Mouse (Mus musculus): Measurements from ENCODE around the gene Hmgb3. TPM values are rescaled to one million over a fixed set of nuclear protein-coding genes. Genes with fewer than 3 reads are reported as not detected.

Gene Hmgb3
- polyA plus RNA-seq, 1 experiment = 29.4 TPM

DNA sequence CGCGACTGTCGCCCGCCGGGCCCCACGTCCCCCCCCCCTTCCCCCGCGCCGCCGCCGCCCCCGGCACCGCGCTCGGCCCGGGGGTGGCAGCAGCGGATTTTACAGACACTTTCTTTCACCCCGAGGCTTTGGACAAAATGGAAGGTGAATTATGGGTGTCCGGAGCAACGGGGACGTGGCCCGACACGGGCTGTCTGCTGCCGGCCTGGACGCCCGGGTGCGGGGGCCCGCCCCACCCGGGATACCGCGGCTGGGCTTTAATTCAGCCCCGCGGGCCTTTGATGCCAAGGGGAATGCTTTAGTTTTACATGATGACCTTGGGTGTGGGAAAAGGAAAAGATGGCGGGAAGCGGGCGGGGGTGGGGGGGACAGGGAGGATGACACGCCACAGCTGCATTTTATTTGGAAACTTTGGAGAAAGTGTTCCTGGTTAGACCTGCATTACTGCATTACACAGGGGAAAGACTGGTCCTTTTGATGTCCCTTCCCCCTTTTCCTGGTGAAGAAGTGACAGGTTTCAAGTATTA lies 1.3 kb downstream of the Hmgb3 start:
- Histone ChIP-seq H3K4me3 (replicated peaks; ENCODE audit: insufficient read depth, low read depth, low read length) (peak overlapping the region; percentile 54), H3K27me3 (ENCODE audit: control insufficient read depth, insufficient read depth, low read length) (no peaks in the 10 kb centered on the region), H3K4me1 (ENCODE audit: control insufficient read depth, insufficient read depth, low read length) (no peaks in the 10 kb centered on the region), H3K27ac (ENCODE audit: insufficient read depth, low read length) (no peak overlapping the region)
- 17% methylated on average over 18 of the region's 37 CpGs for whole genome bisulfite sequencing
- TF ChIP-seq CTCF (IDR thresholded peaks at IDR 0.05; ENCODE audit: borderline replicate concordance, insufficient read depth, low read depth, low read length) (no peak), POLR2A (IDR thresholded peaks at IDR 0.05; ENCODE audit: borderline replicate concordance, insufficient read depth, low read length) (no peak)
- peak in 1 of 2 experiments; percentile 9 for DNase-seq

DNA sequence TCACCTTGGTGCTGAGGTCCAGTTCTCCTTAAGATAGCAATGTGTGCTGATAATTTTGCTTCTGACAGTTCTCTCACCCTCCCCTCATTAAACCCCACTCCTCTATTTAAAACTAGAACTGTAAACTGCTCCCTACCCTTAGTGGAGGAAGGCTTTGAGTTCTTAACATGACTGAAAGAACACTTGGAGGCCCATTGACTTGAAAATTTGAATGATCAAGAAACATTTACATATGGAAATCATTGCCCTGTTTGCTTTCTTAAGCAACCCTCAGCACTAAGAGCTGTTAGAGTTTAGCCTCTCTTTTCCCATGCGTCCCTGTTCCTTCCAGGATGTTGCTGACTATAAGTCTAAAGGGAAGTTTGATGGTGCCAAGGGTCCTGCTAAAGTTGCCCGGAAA lies 3.6 kb downstream of the Hmgb3 start:
- Histone ChIP-seq H3K27me3 (ENCODE audit: control insufficient read depth, insufficient read depth, low read length) (no peaks in the 10 kb centered on the region), H3K27ac (ENCODE audit: insufficient read depth, low read length) (no peak overlapping the region), H3K4me3 (replicated peaks; ENCODE audit: insufficient read depth, low read depth, low read length) (no peak overlapping the region), H3K4me1 (ENCODE audit: control insufficient read depth, insufficient read depth, low read length) (no peaks in the 10 kb centered on the region)
- WGBS = 96% methylated on average over 2 of the region's 2 CpGs
- no peak for DNase-seq
- no peak for TF ChIP-seq POLR2A (IDR thresholded peaks at IDR 0.05; ENCODE audit: borderline replicate concordance, insufficient read depth, low read length)
- TF ChIP-seq CTCF (IDR thresholded peaks at IDR 0.05; ENCODE audit: borderline replicate concordance, insufficient read depth, low read depth, low read length) = no peak

DNA sequence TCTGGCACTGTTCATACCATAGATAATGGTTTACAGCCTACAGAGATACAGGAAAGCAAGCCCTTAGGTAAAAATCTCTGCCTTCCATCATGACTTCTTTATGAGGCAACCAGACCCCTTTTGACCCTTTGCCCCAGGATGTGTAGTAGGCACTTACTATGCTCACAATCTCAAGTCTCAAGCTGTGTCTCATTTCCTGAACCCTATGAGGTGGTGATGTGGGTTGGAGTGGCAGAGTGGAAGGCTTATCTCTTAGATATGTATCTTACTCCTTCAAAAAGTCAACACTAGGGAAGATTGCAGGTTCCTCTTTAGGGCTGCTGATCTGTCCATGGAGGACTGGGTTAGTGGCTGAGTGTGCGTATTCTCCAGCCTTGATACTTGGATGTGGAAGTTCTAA lies 5.1 kb downstream of the Hmgb3 start:
- Histone ChIP-seq H3K27ac (ENCODE audit: insufficient read depth, low read length) (no peak overlapping the region), H3K27me3 (ENCODE audit: control insufficient read depth, insufficient read depth, low read length) (no peaks in the 10 kb centered on the region), H3K4me1 (ENCODE audit: control insufficient read depth, insufficient read depth, low read length) (no peaks in the 10 kb centered on the region), H3K4me3 (replicated peaks; ENCODE audit: insufficient read depth, low read depth, low read length) (no peak overlapping the region)
- WGBS = 100% methylated on average over 1 of the region's 1 CpGs
- DNase-seq = no peak
- TF ChIP-seq POLR2A (IDR thresholded peaks at IDR 0.05; ENCODE audit: borderline replicate concordance, insufficient read depth, low read length) = no peak
- no peak for TF ChIP-seq CTCF (IDR thresholded peaks at IDR 0.05; ENCODE audit: borderline replicate concordance, insufficient read depth, low read depth, low read length)

DNA sequence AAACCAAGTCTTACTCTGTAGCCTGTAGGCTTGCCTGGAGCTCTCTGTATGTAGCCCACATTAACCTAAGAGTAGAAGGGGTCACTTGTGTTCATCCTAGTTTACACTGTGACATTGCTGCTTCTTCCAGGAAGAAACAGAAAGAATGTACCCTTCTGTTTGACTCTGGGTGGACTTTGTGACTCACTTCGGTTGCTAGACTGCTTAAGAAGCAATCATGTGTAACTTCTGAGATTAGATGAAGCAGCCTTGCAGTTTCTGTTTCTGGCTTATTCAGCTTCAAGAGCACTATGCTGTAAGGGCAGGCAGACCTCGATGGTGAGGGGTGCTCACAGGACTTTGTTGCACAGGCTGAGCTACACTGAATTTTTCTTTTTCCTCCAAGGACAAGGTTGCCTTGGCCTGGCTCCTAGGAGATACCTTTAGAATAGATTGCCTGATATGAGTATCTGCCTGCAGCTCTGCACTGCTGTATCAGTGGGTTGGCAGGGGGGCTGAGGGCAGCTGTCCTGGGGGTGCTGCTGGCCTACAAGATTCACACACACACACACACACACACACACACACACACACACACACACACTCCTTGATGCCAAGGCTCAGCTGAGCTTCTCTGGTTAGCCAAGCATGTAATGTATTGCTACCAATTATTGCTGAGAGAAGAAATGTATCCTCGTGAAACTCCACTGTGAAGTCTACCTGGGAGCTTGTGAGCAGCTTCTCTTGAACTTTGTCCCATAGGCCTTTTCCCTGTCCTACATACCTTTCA lies 17.6 kb downstream of the Hmgb3 start:
- TF ChIP-seq CTCF (IDR thresholded peaks at IDR 0.05; ENCODE audit: borderline replicate concordance, insufficient read depth, low read depth, low read length) (no peak), POLR2A (IDR thresholded peaks at IDR 0.05; ENCODE audit: borderline replicate concordance, insufficient read depth, low read length) (no peak)
- DNase-seq = no peak
- no peak overlapping the region for H3K4me3 ChIP-seq (replicated peaks; ENCODE audit: insufficient read depth, low read depth, low read length)
- 55% methylated on average over 3 of the region's 3 CpGs for WGBS
- H3K4me1 ChIP-seq (ENCODE audit: control insufficient read depth, insufficient read depth, low read length) = no peaks in the 10 kb centered on the region
- no peak overlapping the region for H3K27ac ChIP-seq (ENCODE audit: insufficient read depth, low read length)
- H3K27me3 ChIP-seq (ENCODE audit: control insufficient read depth, insufficient read depth, low read length) = no peaks in the 10 kb centered on the region

DNA sequence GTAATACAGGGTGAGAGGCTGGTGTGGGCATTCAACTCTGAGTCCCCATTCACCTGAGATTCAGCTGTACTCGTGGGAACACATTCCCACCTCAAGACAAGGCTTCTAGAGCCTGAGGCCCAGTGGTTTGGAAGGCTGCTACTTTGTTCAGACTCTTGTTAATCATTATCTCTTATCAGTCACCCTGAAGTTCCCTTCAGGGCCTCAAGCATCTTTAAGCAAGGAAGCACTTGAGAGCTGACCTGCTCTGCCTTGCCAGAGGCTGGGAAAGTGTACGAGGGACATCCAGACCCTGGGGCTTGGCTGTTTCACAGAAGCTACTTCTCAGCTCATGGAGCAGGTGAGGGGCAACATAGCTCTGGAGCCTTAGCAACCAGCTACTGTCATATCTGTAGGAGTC lies 19.8 kb downstream of the Hmgb3 start:
- 64% methylated on average over 2 of the region's 2 CpGs for WGBS
- H3K27ac ChIP-seq (ENCODE audit: insufficient read depth, low read length) = no peak overlapping the region
- no peak overlapping the region for H3K4me3 ChIP-seq (replicated peaks; ENCODE audit: insufficient read depth, low read depth, low read length)
- H3K27me3 ChIP-seq (ENCODE audit: control insufficient read depth, insufficient read depth, low read length) = no peaks in the 10 kb centered on the region
- no peaks in the 10 kb centered on the region for H3K4me1 ChIP-seq (ENCODE audit: control insufficient read depth, insufficient read depth, low read length)
- TF ChIP-seq CTCF (IDR thresholded peaks at IDR 0.05; ENCODE audit: borderline replicate concordance, insufficient read depth, low read depth, low read length) (no peak), POLR2A (IDR thresholded peaks at IDR 0.05; ENCODE audit: borderline replicate concordance, insufficient read depth, low read length) (no peak)
- no peak for DNase-seq

DNA sequence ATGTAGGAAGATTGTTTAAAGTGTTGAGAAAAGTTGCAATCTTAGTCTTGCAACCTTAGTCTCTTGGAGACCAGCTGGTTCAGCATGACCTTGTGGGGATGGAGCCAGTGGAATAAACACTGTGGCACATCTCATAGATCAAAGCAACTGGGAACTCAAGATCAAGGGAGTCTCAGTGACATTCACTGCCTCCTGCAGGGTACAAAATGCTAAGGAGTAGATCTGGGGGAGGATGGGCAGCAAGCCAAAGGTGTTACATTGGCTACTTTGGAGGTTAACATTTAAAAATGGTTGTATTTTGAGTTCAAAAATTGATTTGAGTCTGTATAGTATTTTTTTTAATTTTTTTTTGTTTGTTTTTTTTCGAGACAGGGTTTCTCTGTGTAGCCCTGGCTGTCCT lies 33.5 kb downstream of the Hmgb3 start:
- no peak for TF ChIP-seq POLR2A (IDR thresholded peaks at IDR 0.05; ENCODE audit: borderline replicate concordance, insufficient read depth, low read length)
- TF ChIP-seq CTCF (IDR thresholded peaks at IDR 0.05; ENCODE audit: borderline replicate concordance, insufficient read depth, low read depth, low read length) = no peak
- WGBS = 80% methylated on average over 1 of the region's 1 CpGs
- Histone ChIP-seq H3K4me3 (replicated peaks; ENCODE audit: insufficient read depth, low read depth, low read length) (no peak overlapping the region), H3K27me3 (ENCODE audit: control insufficient read depth, insufficient read depth, low read length) (no peaks in the 10 kb centered on the region), H3K4me1 (ENCODE audit: control insufficient read depth, insufficient read depth, low read length) (no peaks in the 10 kb centered on the region), H3K27ac (ENCODE audit: insufficient read depth, low read length) (no peak overlapping the region)
- DNase-seq = no peak

DNA sequence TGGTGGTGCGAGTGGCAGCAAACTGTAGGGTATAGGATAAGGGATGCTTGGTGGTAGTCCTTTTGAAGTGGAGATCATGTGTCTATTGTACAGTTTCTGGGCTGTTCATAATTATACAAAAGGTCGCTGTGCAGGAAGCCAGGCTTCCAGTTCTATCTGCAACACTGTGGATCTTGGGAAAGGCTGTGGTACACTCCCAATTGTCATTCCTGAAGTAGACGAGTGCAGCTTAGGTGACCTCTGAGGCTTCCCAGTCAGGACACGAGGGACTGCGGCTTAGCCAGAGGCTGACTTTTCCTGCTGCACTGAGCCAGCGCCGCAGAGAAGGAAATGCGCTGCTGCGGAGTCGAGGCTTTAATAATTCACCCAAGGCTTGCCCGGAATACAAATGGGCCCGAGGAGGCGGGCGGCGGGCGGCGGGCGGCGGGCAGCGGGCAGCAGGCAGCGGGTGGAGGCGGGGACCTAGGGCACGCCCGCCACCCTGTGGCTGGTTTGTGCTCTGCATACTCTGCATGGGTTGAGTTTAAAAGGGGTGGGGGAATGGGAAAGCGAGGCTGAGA lies 45.4 kb downstream of the Hmgb3 start:
- WGBS = 19% methylated on average over 22 of the region's 25 CpGs
- H3K4me3 ChIP-seq (replicated peaks; ENCODE audit: insufficient read depth, low read depth, low read length) = peak overlapping the region; percentile 49

More for the DNA sequence above, 45.4 kb downstream of the Hmgb3 start:
- H3K4me1 ChIP-seq (ENCODE audit: control insufficient read depth, insufficient read depth, low read length) = no peaks in the 10 kb centered on the region
- no peaks in the 10 kb centered on the region for H3K27me3 ChIP-seq (ENCODE audit: control insufficient read depth, insufficient read depth, low read length)
- no peak overlapping the region for H3K27ac ChIP-seq (ENCODE audit: insufficient read depth, low read length)
- TF ChIP-seq POLR2A (IDR thresholded peaks at IDR 0.05; ENCODE audit: borderline replicate concordance, insufficient read depth, low read length) (no peak), CTCF (IDR thresholded peaks at IDR 0.05; ENCODE audit: borderline replicate concordance, insufficient read depth, low read depth, low read length) (peak; percentile 58)
- peak; percentile 34 to 40 for DNase-seq

Other genes with a start within 250 kb of the Hmgb3 start
- 26.7 and 28.6 TPM in 2 replicates for gene Mtmr1, start 191.2 kb upstream of the Hmgb3 start, polyA plus RNA-seq (2012; rRNA removed)
- 66.6 and 74.4 TPM in 2 replicates for gene Cd99l2, start 63.1 kb upstream of the Hmgb3 start, polyA plus RNA-seq (2012; rRNA removed)
- 0.25 and 0.29 TPM in 2 replicates for gene Gpr50, start 107.7 kb downstream of the Hmgb3 start, polyA plus RNA-seq (2012; rRNA removed)

Data from cerebellum, adult 2 months (tissue).